Mouse (Mus musculus) kidney, embryonic 14.5 days (tissue): Measurements from ENCODE around the gene Egln1. TPM values are rescaled to one million over a fixed set of nuclear protein-coding genes. Genes with fewer than 3 reads are reported as not detected.

ENCODE experiments used
- ATAC-seq: fragments of 200-750 bp; cut with Nextera tagmentation; 2 replicates; pipeline ENCODE4 v1.8.0; 2017; ENCODE audit warnings: moderate number of reproducible peaks, mild to moderate bottlenecking, moderate TSS enrichment, moderate library complexity; ENCODE audit not compliant: low FRiP score, low TSS enrichment
- H3K27ac ChIP-seq: fragments of 300-500 bp; sonication (generic); 2 replicates; pipeline ENCODE4 v1.5.1; 2014; ENCODE audit warnings: low read depth, mild to moderate bottlenecking, low read length, moderate library complexity, mixed read lengths
- H3K27me3 ChIP-seq: fragments of 300-500 bp; sonication (generic); 2 replicates; pipeline ENCODE4 v1.6.1; 2014; ENCODE audit warnings: mild to moderate bottlenecking, low read length; ENCODE audit not compliant: control insufficient read depth, insufficient read depth
- H3K36me3 ChIP-seq: fragments of 300-500 bp; sonication (generic); 2 replicates; pipeline ENCODE4 v1.6.1; 2014; ENCODE audit warnings: low read length, mixed read lengths; ENCODE audit not compliant: control insufficient read depth, insufficient read depth
- H3K4me1 ChIP-seq: fragments of 300-500 bp; sonication (generic); 2 replicates; pipeline ENCODE4 v1.6.1; 2014; ENCODE audit warnings: low read length, mixed read lengths; ENCODE audit not compliant: control insufficient read depth, insufficient read depth
- H3K4me2 ChIP-seq: fragments of 300-500 bp; sonication (generic); replicated peaks from 2 replicates; pipeline ENCODE4 v1.6.1; 2014; ENCODE audit warnings: low read depth, mild to moderate bottlenecking, low read length
- H3K4me3 ChIP-seq: fragments of 300-500 bp; sonication (generic); 2 replicates; pipeline ENCODE4 v1.5.1; 2014; ENCODE audit warnings: mild to moderate bottlenecking, low read length
- H3K9ac ChIP-seq: fragments of 300-500 bp; sonication (generic); 2 replicates; pipeline ENCODE4 v1.6.1; 2014; ENCODE audit warnings: low read depth, mild to moderate bottlenecking, low read length, moderate library complexity
- H3K9me3 ChIP-seq: fragments of 300-500 bp; sonication (generic); 2 replicates; pipeline ENCODE4 v1.6.1; 2016; ENCODE audit warnings: low read length; ENCODE audit not compliant: control insufficient read depth
- WGBS: fragments of 180-500 bp; shearing (Covaris S2); extraction: QIAGEN DNeasy Blood & Tissue Kit; methylation state at CpG from one replicate; pipeline ENCODE4 v1.1.7; 2014; 5-methylcytosine and 5-hydroxymethylcytosine counted together
- polyA plus RNA-seq: library from polyadenylated mRNA; unstranded; fragments of >200 nt; fragmentation: Nextera tagmentation; extraction: Ambion mirVana; gene quantifications from 2 replicates; pipeline ENCODE4 v1.2.1, GENCODE M21; 2014

Egln1 gene
- polyA plus RNA-seq, 1 experiment from 2014 or later: 15.8 TPM

- WGBS: 87% methylated on average over 18 of the region's 18 CpGs
- no peak overlapping the region for H3K9ac ChIP-seq
- no peak overlapping the region for H3K27ac ChIP-seq
- H3K36me3 ChIP-seq: no peaks in the 10 kb centered on the region
- H3K4me1 ChIP-seq: no peaks in the 10 kb centered on the region
- ATAC-seq: no peak
- H3K4me3 ChIP-seq: no peak overlapping the region
- H3K27me3 ChIP-seq: no peaks in the 10 kb centered on the region
- no peak overlapping the region for H3K4me2 ChIP-seq
- H3K9me3 ChIP-seq: no peaks in the 10 kb centered on the region
Observed at GRCm38 (mm10) chr8:124921369-124922279, 27.5 kb downstream of the Egln1 start.

GRCm38 (mm10) chr8:124917741-124918484 is 31.2 kb downstream of the Egln1 start:
- no peak for ATAC-seq
- no peak overlapping the region for H3K9ac ChIP-seq
- 80% methylated on average over 18 of the region's 18 CpGs for WGBS
- no peaks in the 10 kb centered on the region for H3K27me3 ChIP-seq
- H3K4me2 ChIP-seq: no peak overlapping the region
- peaks cover 29% of the 10 kb centered on the region for H3K36me3 ChIP-seq
- H3K27ac ChIP-seq: no peak overlapping the region
- no peaks in the 10 kb centered on the region for H3K9me3 ChIP-seq
- no peak overlapping the region for H3K4me3 ChIP-seq
- H3K4me1 ChIP-seq: 0 out of 2 replicates have a peak, but pooled peaks cover 5% of the 10 kb centered on the region

GRCm38 (mm10) chr8:124914061-124914460 is 35.1 kb downstream of the Egln1 start:
- H3K27ac ChIP-seq: no peak overlapping the region
- H3K27me3 ChIP-seq: no peaks in the 10 kb centered on the region
- H3K4me3 ChIP-seq: no peak overlapping the region
- peaks cover 55% of the 10 kb centered on the region for H3K36me3 ChIP-seq
- H3K9ac ChIP-seq: no peak overlapping the region
- H3K9me3 ChIP-seq: no peaks in the 10 kb centered on the region
- 95% methylated on average over 5 of the region's 5 CpGs for WGBS
- no peak for ATAC-seq
- 0 out of 2 replicates have a peak, but pooled peaks cover 5% of the 10 kb centered on the region for H3K4me1 ChIP-seq
- no peak overlapping the region for H3K4me2 ChIP-seq

GRCm38 (mm10) chr8:124911938-124912872 is 36.9 kb downstream of the Egln1 start:
- H3K4me2 ChIP-seq: no peak overlapping the region
- H3K9ac ChIP-seq: no peak overlapping the region
- H3K27me3 ChIP-seq: no peaks in the 10 kb centered on the region
- peaks cover 73% of the 10 kb centered on the region for H3K36me3 ChIP-seq
- H3K4me3 ChIP-seq: no peak overlapping the region
- no peaks in the 10 kb centered on the region for H3K9me3 ChIP-seq
- ATAC-seq: no peak
- H3K4me1 ChIP-seq: 0 out of 2 replicates have a peak, but pooled peaks cover 5% of the 10 kb centered on the region
- H3K27ac ChIP-seq: no peak overlapping the region
- 72% methylated on average over 17 of the region's 17 CpGs for WGBS

- WGBS: 85% methylated on average over 10 of the region's 10 CpGs
- no peak overlapping the region for H3K27ac ChIP-seq
- no peaks in the 10 kb centered on the region for H3K4me1 ChIP-seq
- H3K4me2 ChIP-seq: no peak overlapping the region
- no peak for ATAC-seq
- no peaks in the 10 kb centered on the region for H3K27me3 ChIP-seq
- no peak overlapping the region for H3K4me3 ChIP-seq
- no peak overlapping the region for H3K9ac ChIP-seq
- H3K9me3 ChIP-seq: no peaks in the 10 kb centered on the region
- peaks cover 86% of the 10 kb centered on the region for H3K36me3 ChIP-seq
Observed at GRCm38 (mm10) chr8:124910349-124910748, 38.8 kb downstream of the Egln1 start.

- 94% methylated on average over 16 of the region's 16 CpGs for WGBS
- Histone ChIP-seq H3K4me2 (no peak overlapping the region), H3K9me3 (no peaks in the 10 kb centered on the region), H3K27me3 (no peaks in the 10 kb centered on the region), H3K36me3 (peaks cover 83% of the 10 kb centered on the region), H3K4me3 (no peak overlapping the region), H3K4me1 (no peaks in the 10 kb centered on the region), H3K9ac (no peak overlapping the region), H3K27ac (no peak overlapping the region)
- no peak for ATAC-seq
Observed at GRCm38 (mm10) chr8:124909936-124910335, 39.2 kb downstream of the Egln1 start.

GRCm38 (mm10) chr8:124905482-124905881 is 43.6 kb downstream of the Egln1 start:
- Histone ChIP-seq H3K36me3 (peaks cover 79% of the 10 kb centered on the region), H3K4me2 (no peak overlapping the region), H3K9ac (no peak overlapping the region), H3K4me1 (no peaks in the 10 kb centered on the region), H3K27ac (no peak overlapping the region), H3K9me3 (no peaks in the 10 kb centered on the region), H3K4me3 (no peak overlapping the region), H3K27me3 (no peaks in the 10 kb centered on the region)
- WGBS: 91% methylated on average over 2 of the region's 2 CpGs
- ATAC-seq: no peak

GRCm38 (mm10) chr8:124903198-124903597 is 45.9 kb downstream of the Egln1 start:
- H3K4me3 ChIP-seq: no peak overlapping the region
- 88% methylated on average over 15 of the region's 15 CpGs for WGBS
- H3K9ac ChIP-seq: no peak overlapping the region
- H3K27ac ChIP-seq: no peak overlapping the region
- no peak overlapping the region for H3K4me2 ChIP-seq
- H3K4me1 ChIP-seq: peaks cover 7% of the 10 kb centered on the region
- H3K9me3 ChIP-seq: no peaks in the 10 kb centered on the region
- no peaks in the 10 kb centered on the region for H3K27me3 ChIP-seq
- ATAC-seq: no peak
- H3K36me3 ChIP-seq: peaks cover 65% of the 10 kb centered on the region
